Mouse (Mus musculus) neural tube, embryonic 13.5 days (tissue): ENCODE data around the gene Mpdu1. TPM values are rescaled to one million over a fixed set of nuclear protein-coding genes. Genes with fewer than 3 reads are reported as not detected.
"Not testable (repeated sequence)": the region's sequence is repeated elsewhere in the genome, so short reads cannot be mapped to it uniquely, and the experiment has no call there.

Source experiments
- ATAC-seq: fragments of 200-750 bp; cut with Nextera tagmentation; 2 replicates; pipeline ENCODE4 v1.8.0; 2017; ENCODE audit warnings: low read depth, mild to moderate bottlenecking, moderate TSS enrichment, moderate library complexity
- H3K27ac ChIP-seq: fragments of 300-500 bp; sonication (generic); replicated peaks from 2 replicates; pipeline ENCODE4 v1.5.1; 2015; ENCODE audit warnings: moderate library complexity, mild to moderate bottlenecking, inconsistent platforms
- H3K27me3 ChIP-seq: fragments of 300-500 bp; sonication (generic); 2 replicates; pipeline ENCODE4 v1.6.1; 2015; ENCODE audit warnings: mild to moderate bottlenecking, inconsistent platforms
- H3K36me3 ChIP-seq: fragments of 300-500 bp; sonication (generic); 2 replicates; pipeline ENCODE4 v1.6.1; 2015; ENCODE audit warnings: mild to moderate bottlenecking, inconsistent platforms
- H3K4me1 ChIP-seq: fragments of 300-500 bp; sonication (generic); replicated peaks from 2 replicates; pipeline ENCODE4 v1.6.1; 2015; ENCODE audit warnings: inconsistent platforms
- H3K4me2 ChIP-seq: fragments of 300-500 bp; sonication (generic); 2 replicates; pipeline ENCODE4 v1.6.1; 2015; ENCODE audit warnings: inconsistent platforms, mild to moderate bottlenecking, moderate library complexity
- H3K4me3 ChIP-seq: fragments of 300-500 bp; sonication (generic); 2 replicates; pipeline ENCODE4 v1.5.1; 2015; ENCODE audit warnings: mild to moderate bottlenecking, inconsistent platforms
- H3K9ac ChIP-seq: fragments of 300-500 bp; sonication (generic); 2 replicates; pipeline ENCODE4 v1.6.1; 2015; ENCODE audit warnings: moderate library complexity, mild to moderate bottlenecking, inconsistent platforms
- H3K9me3 ChIP-seq: fragments of 300-500 bp; sonication (generic); 2 replicates; pipeline ENCODE4 v1.6.1; 2016; ENCODE audit warnings: inconsistent platforms
- WGBS: fragments of 180-500 bp; shearing (Covaris S2); methylation state at CpG from one replicate; pipeline ENCODE4 v1.1.7; 2015; 5-methylcytosine and 5-hydroxymethylcytosine counted together
- polyA plus RNA-seq: library from polyadenylated mRNA; unstranded; fragments of >200 nt; fragmentation: Nextera tagmentation; extraction: Ambion mirVana; gene quantifications from 2 replicates; pipeline ENCODE4 v1.2.1, GENCODE M21; 2015

Gene Mpdu1
- polyA plus RNA-seq, 1 experiment from 2014 or later: 92.1 TPM

- H3K9me3 ChIP-seq, ATAC-seq, H3K36me3 ChIP-seq, H3K27ac ChIP-seq, H3K9ac ChIP-seq, H3K27me3 ChIP-seq, H3K4me2 ChIP-seq, H3K4me1 ChIP-seq, H3K4me3 ChIP-seq: not testable (repeated sequence)
- 95% methylated on average over 10 of the region's 10 CpGs for WGBS
Measured at GRCm38 (mm10) chr11:69702886-69703285, 40.4 kb upstream of the Mpdu1 start.

- 83% methylated on average over 1 of the region's 1 CpGs for WGBS
- no peak for ATAC-seq
Measured at GRCm38 (mm10) chr11:69699595-69699994, 37.2 kb upstream of the Mpdu1 start.

GRCm38 (mm10) chr11:69698574-69698973 is 36.1 kb upstream of the Mpdu1 start:
- WGBS: 72% methylated on average over 5 of the region's 5 CpGs
- Histone ChIP-seq H3K9me3 (no peaks in the 10 kb centered on the region), H3K27ac (no peak overlapping the region), H3K9ac (no peak overlapping the region), H3K27me3 (no peaks in the 10 kb centered on the region), H3K36me3 (no peaks in the 10 kb centered on the region), H3K4me1 (peaks cover 12% of the 10 kb centered on the region), H3K4me2 (no peak overlapping the region), H3K4me3 (no peak overlapping the region)
- ATAC-seq: no peak

More at GRCm38 (mm10) chr11:69699595-69699994, 37.2 kb upstream of the Mpdu1 start:
- Histone ChIP-seq H3K4me3 (no peak overlapping the region), H3K4me1 (peaks cover 12% of the 10 kb centered on the region), H3K9ac (no peak overlapping the region), H3K27ac (no peak overlapping the region), H3K36me3 (no peaks in the 10 kb centered on the region), H3K4me2 (no peak overlapping the region), H3K27me3 (no peaks in the 10 kb centered on the region), H3K9me3 (no peaks in the 10 kb centered on the region)

GRCm38 (mm10) chr11:69697396-69697795 is 35.0 kb upstream of the Mpdu1 start:
- H3K4me1 ChIP-seq: peaks cover 12% of the 10 kb centered on the region
- no peaks in the 10 kb centered on the region for H3K36me3 ChIP-seq
- H3K4me2 ChIP-seq: no peak overlapping the region
- H3K4me3 ChIP-seq: no peak overlapping the region
- H3K27ac ChIP-seq: no peak overlapping the region
- ATAC-seq: no peak
- 88% methylated on average over 3 of the region's 3 CpGs for WGBS
- H3K9me3 ChIP-seq: no peaks in the 10 kb centered on the region
- no peaks in the 10 kb centered on the region for H3K27me3 ChIP-seq
- no peak overlapping the region for H3K9ac ChIP-seq

- H3K27me3 ChIP-seq: no peaks in the 10 kb centered on the region
- no peaks in the 10 kb centered on the region for H3K9me3 ChIP-seq
- WGBS: 2% methylated on average over 41 of the region's 41 CpGs
- peak within 1 kb of the TSS; percentile 79 for H3K4me2 ChIP-seq
- H3K9ac ChIP-seq: peak within 1 kb of the TSS; percentile 85
- ATAC-seq: peak; percentile 74
- H3K4me3 ChIP-seq: peak within 1 kb of the TSS; percentile 43
- no peaks in the 10 kb centered on the region for H3K36me3 ChIP-seq
- H3K27ac ChIP-seq: peak within 1 kb of the TSS; percentile 20
- H3K4me1 ChIP-seq: peaks cover 12% of the 10 kb centered on the region
Measured at GRCm38 (mm10) chr11:69695361-69696181, 33.1 kb upstream of the Mpdu1 start, which contains the start of the genes Tnfsf12 and Tnfsfm13. TSS of gene Tnfsf12 (minus strand) at chr11:69695849. TSS of gene Tnfsfm13 (minus strand) at chr11:69696098.

- peak; percentile 36; the same call in 1 of the 2 replicates for ATAC-seq
- Histone ChIP-seq H3K9ac (peak overlapping the region; percentile 85), H3K9me3 (no peaks in the 10 kb centered on the region), H3K4me3 (peak overlapping the region; percentile 43), H3K4me1 (peaks cover 12% of the 10 kb centered on the region), H3K27me3 (no peaks in the 10 kb centered on the region), H3K27ac (peak overlapping the region; percentile 20; the same call in 1 of the 2 replicates), H3K4me2 (peak overlapping the region; percentile 79), H3K36me3 (no peaks in the 10 kb centered on the region)
- WGBS: 29% methylated on average over 6 of the region's 6 CpGs
Measured at GRCm38 (mm10) chr11:69695046-69695360, 32.6 kb upstream of the Mpdu1 start.

GRCm38 (mm10) chr11:69693421-69693965 is 31.1 kb upstream of the Mpdu1 start:
- H3K4me2 ChIP-seq: no peak overlapping the region
- peaks cover 12% of the 10 kb centered on the region for H3K4me1 ChIP-seq
- no peak overlapping the region for H3K9ac ChIP-seq
- ATAC-seq: no peak
- 68% methylated on average over 11 of the region's 11 CpGs for WGBS
- no peak overlapping the region for H3K4me3 ChIP-seq
- H3K27me3 ChIP-seq: no peaks in the 10 kb centered on the region
- no peaks in the 10 kb centered on the region for H3K36me3 ChIP-seq
- H3K27ac ChIP-seq: no peak overlapping the region
- no peaks in the 10 kb centered on the region for H3K9me3 ChIP-seq

GRCm38 (mm10) chr11:69692863-69693262 is 30.4 kb upstream of the Mpdu1 start:
- Histone ChIP-seq H3K9me3 (no peaks in the 10 kb centered on the region), H3K4me3 (no peak overlapping the region), H3K27me3 (no peaks in the 10 kb centered on the region), H3K9ac (no peak overlapping the region), H3K27ac (no peak overlapping the region), H3K36me3 (no peaks in the 10 kb centered on the region), H3K4me2 (no peak overlapping the region), H3K4me1 (peaks cover 12% of the 10 kb centered on the region)
- ATAC-seq: no peak
- WGBS: 86% methylated on average over 6 of the region's 6 CpGs

GRCm38 (mm10) chr11:69692196-69692811 is 29.9 kb upstream of the Mpdu1 start:
- H3K27ac ChIP-seq: no peak overlapping the region
- H3K9me3 ChIP-seq: no peaks in the 10 kb centered on the region
- ATAC-seq: no peak
- no peaks in the 10 kb centered on the region for H3K27me3 ChIP-seq
- no peak overlapping the region for H3K4me2 ChIP-seq
- 74% methylated on average over 9 of the region's 9 CpGs for WGBS
- no peak overlapping the region for H3K4me3 ChIP-seq
- no peaks in the 10 kb centered on the region for H3K36me3 ChIP-seq
- H3K9ac ChIP-seq: no peak overlapping the region
- H3K4me1 ChIP-seq: peaks cover 12% of the 10 kb centered on the region

GRCm38 (mm10) chr11:69689891-69690290 is 27.4 kb upstream of the Mpdu1 start:
- Histone ChIP-seq H3K4me2 (no peak overlapping the region), H3K4me3 (no peak overlapping the region), H3K27me3 (no peaks in the 10 kb centered on the region), H3K9ac (no peak overlapping the region), H3K27ac (no peak overlapping the region), H3K36me3 (no peaks in the 10 kb centered on the region), H3K9me3 (no peaks in the 10 kb centered on the region), H3K4me1 (peaks cover 15% of the 10 kb centered on the region; the same call in 1 of the 2 replicates)
- WGBS: 96% methylated on average over 1 of the region's 1 CpGs
- ATAC-seq: no peak

GRCm38 (mm10) chr11:69687061-69687460 is 24.6 kb upstream of the Mpdu1 start:
- Histone ChIP-seq H3K4me3 (no peak overlapping the region), H3K27ac (no peak overlapping the region), H3K4me1 (peaks cover 26% of the 10 kb centered on the region), H3K9ac (0 out of 2 replicates have a peak overlapping the region, but pooled peaks have one; percentile 34), H3K4me2 (no peak overlapping the region), H3K9me3 (no peaks in the 10 kb centered on the region), H3K27me3 (no peaks in the 10 kb centered on the region), H3K36me3 (no peaks in the 10 kb centered on the region)
- WGBS: 65% methylated on average over 5 of the region's 5 CpGs
- no peak for ATAC-seq

- Histone ChIP-seq H3K36me3 (no peaks in the 10 kb centered on the region), H3K9me3 (no peaks in the 10 kb centered on the region), H3K9ac (0 out of 2 replicates have a peak overlapping the region, but pooled peaks have one; percentile 34), H3K4me1 (peaks cover 26% of the 10 kb centered on the region), H3K27me3 (no peaks in the 10 kb centered on the region), H3K4me2 (no peak overlapping the region), H3K4me3 (no peak overlapping the region), H3K27ac (no peak overlapping the region)
- WGBS: 19% methylated on average over 4 of the region's 4 CpGs
- ATAC-seq: no peak
Measured at GRCm38 (mm10) chr11:69686377-69686776, 23.9 kb upstream of the Mpdu1 start.
